Mouse (Mus musculus): Measurements from ENCODE around the gene Prim2. TPM values are rescaled to one million over a fixed set of nuclear protein-coding genes. Genes with fewer than 3 reads are reported as not detected.
A peak's percentile ranks its signal among the peaks of the same experiment; 100 is the strongest.
"Not testable (repeated sequence)": the region's sequence is repeated elsewhere in the genome, so short reads cannot be mapped to it uniquely, and the experiment has no call there.

Gene Prim2
- total RNA-seq, 2 experiments from 2014 or later = 7.5 to 7.8 TPM

- intact Hi-C loops (cut with DNase I) = loop anchor here (5.0 to 10.0 kb wide), 2 partner anchors 1015 to 1477 kb away; partner anchors contain the start of gene Khdrbs2
Observed at GRCm38 (mm10) chr1:33649534-33650108, 20.0 kb downstream of the Prim2 start.

GRCm38 (mm10) chr1:33649021-33649420 is 20.6 kb downstream of the Prim2 start:
- no peak for DNase-seq (ENCODE audit: extremely low spot score in 1 of 2, low spot score in 2 of 2)
- Histone ChIP-seq H3K27ac (no peak overlapping the region), H3K4me3 (no peak overlapping the region)
- TF ChIP-seq CTCF (IDR thresholded peaks at IDR 0.05) = no peak
- intact Hi-C loops (cut with DNase I) = loop anchor here (5.0 to 10.0 kb wide), 2 partner anchors 1014 to 1477 kb away; partner anchors contain the start of gene Khdrbs2

More at GRCm38 (mm10) chr1:33649534-33650108, 20.0 kb downstream of the Prim2 start:
- DNase-seq (ENCODE audit: extremely low spot score in 1 of 2, low spot score in 2 of 2) = peak in 1 of 2 experiments; percentile 4
- Histone ChIP-seq H3K27ac (no peak overlapping the region), H3K4me3 (no peak overlapping the region)
- TF ChIP-seq CTCF (IDR thresholded peaks at IDR 0.05) = no peak

- intact Hi-C loops (cut with DNase I) = loop anchor here (5.0 to 10.0 kb wide), 2 partner anchors 1013 to 1475 kb away; partner anchors contain the start of gene Khdrbs2
- H3K27ac ChIP-seq = no peak overlapping the region
- DNase-seq (ENCODE audit: extremely low spot score in 1 of 2, low spot score in 2 of 2) = peak in 1 of 2 experiments; percentile 7
- no peak for TF ChIP-seq CTCF (IDR thresholded peaks at IDR 0.05)
- no peak overlapping the region for H3K4me3 ChIP-seq
Observed at GRCm38 (mm10) chr1:33647661-33648060, 21.9 kb downstream of the Prim2 start.

- Histone ChIP-seq H3K4me3 (no peak overlapping the region), H3K27ac (no peak overlapping the region)
- intact Hi-C loops (cut with DNase I) = loop anchor here (5.0 to 10.0 kb wide), 2 partner anchors 1012 to 1475 kb away; partner anchors contain the start of gene Khdrbs2
- peak in 1 of 2 experiments; percentile 15 for DNase-seq (ENCODE audit: extremely low spot score in 1 of 2, low spot score in 2 of 2)
- TF ChIP-seq CTCF (IDR thresholded peaks at IDR 0.05) = peak; percentile 54
Observed at GRCm38 (mm10) chr1:33647173-33647572, 22.4 kb downstream of the Prim2 start.

- peak in 1 of 2 experiments; percentile 9 for DNase-seq (ENCODE audit: extremely low spot score in 1 of 2, low spot score in 2 of 2)
- Histone ChIP-seq H3K4me3 (no peak overlapping the region), H3K27ac (no peak overlapping the region)
- intact Hi-C loops (cut with DNase I) = loop anchor here (5.0 to 10.0 kb wide), 2 partner anchors 1011 to 1473 kb away; partner anchors contain the start of gene Khdrbs2
- TF ChIP-seq CTCF (IDR thresholded peaks at IDR 0.05) = no peak
Observed at GRCm38 (mm10) chr1:33645689-33646088, 23.9 kb downstream of the Prim2 start.

GRCm38 (mm10) chr1:33641139-33641538 is 28.5 kb downstream of the Prim2 start:
- no peak for TF ChIP-seq CTCF (IDR thresholded peaks at IDR 0.05)
- Histone ChIP-seq H3K4me3 (no peak overlapping the region), H3K27ac (no peak overlapping the region)
- intact Hi-C loops (cut with DNase I) = loop anchor here (10.0 kb wide), 1 partner anchor 1006 kb away; no protein-coding TSS in a partner anchor
- DNase-seq (ENCODE audit: extremely low spot score in 1 of 2, low spot score in 2 of 2) = peak in 1 of 2 experiments; percentile 35

- Histone ChIP-seq H3K4me3 (no peak overlapping the region), H3K27ac (no peak overlapping the region)
- intact Hi-C loops (cut with DNase I) = loop anchor here (10.0 kb wide), 1 partner anchor 1005 kb away; no protein-coding TSS in a partner anchor
- no peak for DNase-seq (ENCODE audit: extremely low spot score in 1 of 2, low spot score in 2 of 2)
- TF ChIP-seq CTCF (IDR thresholded peaks at IDR 0.05) = no peak
Observed at GRCm38 (mm10) chr1:33640089-33640488, 29.5 kb downstream of the Prim2 start.

- Histone ChIP-seq H3K27ac (no peak overlapping the region), H3K4me3 (no peak overlapping the region)
- intact Hi-C loops (cut with DNase I) = no loop called here
- TF ChIP-seq CTCF (IDR thresholded peaks at IDR 0.05) = no peak
- DNase-seq (ENCODE audit: extremely low spot score in 1 of 2, low spot score in 2 of 2) = no peak
Observed at GRCm38 (mm10) chr1:33639234-33639633, 30.4 kb downstream of the Prim2 start.

- no peak for TF ChIP-seq CTCF (IDR thresholded peaks at IDR 0.05)
- no peak for DNase-seq (ENCODE audit: extremely low spot score in 1 of 2, low spot score in 2 of 2)
- Histone ChIP-seq H3K4me3 (no peak overlapping the region), H3K27ac (no peak overlapping the region)
- intact Hi-C loops (cut with DNase I) = no loop called here
Observed at GRCm38 (mm10) chr1:33637827-33638226, 31.8 kb downstream of the Prim2 start.

GRCm38 (mm10) chr1:33636421-33637195 is 33.0 kb downstream of the Prim2 start:
- intact Hi-C loops (cut with DNase I) = no loop called here
- DNase-seq (ENCODE audit: extremely low spot score in 1 of 2, low spot score in 2 of 2) = no peak
- H3K27ac ChIP-seq = no peak overlapping the region
- H3K4me3 ChIP-seq = no peak overlapping the region
- no peak for TF ChIP-seq CTCF (IDR thresholded peaks at IDR 0.05)

- H3K4me3 ChIP-seq; DNase-seq (ENCODE audit: extremely low spot score in 1 of 2, low spot score in 2 of 2); H3K27ac ChIP-seq; intact Hi-C loops (cut with DNase I): not testable (repeated sequence)
Observed at GRCm38 (mm10) chr1:33631002-33631618, 38.5 kb downstream of the Prim2 start.

GRCm38 (mm10) chr1:33627803-33628202 is 41.8 kb downstream of the Prim2 start:
- DNase-seq (ENCODE audit: extremely low spot score in 1 of 2, low spot score in 2 of 2) = no peak
- Histone ChIP-seq H3K4me3 (no peak overlapping the region), H3K27ac (no peak overlapping the region)
- intact Hi-C loops (cut with DNase I) = no loop called here
- peak; percentile 49 for TF ChIP-seq CTCF (IDR thresholded peaks at IDR 0.05)
